Mouse (Mus musculus) thymus, postnatal 10 days (tissue): ENCODE data around the gene Noc2l.

Experiments
- DNase-seq, 2 experiments: peaks; one replicate each; pipeline ENCODE4 v3.0.0; 2021; ENCODE audit warnings: low spot score in 2 of 2

Noc2l gene

GRCm38 (mm10) chr4:156216196-156216595 is 19.6 kb upstream of the Noc2l start:
- DNase-seq = no peak

DNA sequence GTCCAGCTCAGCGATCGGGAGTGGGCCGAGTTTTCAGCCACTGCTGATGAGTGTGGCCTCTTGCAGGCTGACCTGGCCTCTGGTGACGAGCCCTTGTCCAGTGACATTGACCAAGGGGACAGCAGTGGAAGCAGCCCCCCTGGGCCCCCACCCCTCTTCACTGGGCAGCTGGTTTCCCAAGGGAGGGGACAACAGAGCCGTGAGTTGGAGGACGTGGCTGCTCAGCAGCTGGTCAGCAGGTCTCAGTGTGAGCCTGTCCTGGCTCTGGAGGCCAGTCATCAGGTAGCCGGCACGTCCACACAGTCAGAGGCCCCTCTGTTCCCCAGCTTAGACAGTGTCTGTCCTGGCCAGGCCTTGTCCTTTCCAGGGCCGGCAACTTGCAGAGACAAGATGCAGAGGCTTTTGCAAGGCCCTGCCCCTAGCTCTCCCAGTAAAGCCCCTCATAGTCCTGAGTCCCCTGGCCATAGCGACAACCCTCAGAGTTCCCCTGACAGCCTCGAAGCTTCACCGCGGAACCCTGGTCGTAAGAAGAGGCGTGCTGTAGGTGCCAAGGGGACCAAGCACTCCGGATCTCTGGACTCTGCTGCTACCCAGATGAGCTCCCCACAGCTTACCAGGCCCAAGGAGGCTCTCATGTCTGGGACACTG is 18.7 kb upstream of the Noc2l start:
- DNase-seq = no peak

DNA sequence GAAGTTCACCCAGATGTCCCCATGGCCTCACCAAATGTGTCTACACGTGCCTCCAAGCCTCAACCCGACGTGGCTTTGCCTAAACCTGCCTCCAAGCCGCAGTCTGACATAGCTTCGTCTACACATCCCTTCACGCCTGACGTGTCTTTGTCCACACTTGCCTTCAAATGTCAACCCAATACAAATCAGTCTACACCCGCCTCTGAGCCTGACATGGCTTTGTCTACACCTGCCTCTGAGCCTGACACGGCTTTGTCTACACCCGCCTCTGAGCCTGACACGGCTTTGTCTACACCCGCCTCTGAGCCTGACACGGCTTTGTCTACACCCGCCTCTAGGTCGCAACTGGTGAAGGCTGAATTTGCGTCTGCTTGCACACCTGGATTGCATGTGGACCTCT is 18.0 kb upstream of the Noc2l start:
- no peak for DNase-seq

DNA sequence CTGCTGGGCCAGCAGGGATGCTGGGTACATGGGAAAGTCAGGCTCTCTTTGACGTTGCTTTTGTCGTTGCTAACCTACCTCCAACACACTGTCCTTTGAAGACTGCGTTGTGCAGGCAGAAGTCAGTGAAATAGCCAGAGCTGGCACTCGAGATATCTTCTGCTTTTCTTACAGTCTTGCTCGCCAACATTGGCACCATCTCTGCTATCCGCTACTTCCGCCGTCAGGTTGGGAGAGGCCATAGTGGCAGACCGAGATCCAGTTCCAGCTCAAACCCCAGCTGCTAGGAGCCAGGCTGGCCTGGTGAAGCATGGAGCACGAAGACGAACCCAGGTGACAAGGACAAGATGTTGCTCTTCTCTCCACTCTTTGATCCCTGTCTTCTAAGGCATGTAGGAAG is 15.9 kb upstream of the Noc2l start:
- DNase-seq = no peak

DNA sequence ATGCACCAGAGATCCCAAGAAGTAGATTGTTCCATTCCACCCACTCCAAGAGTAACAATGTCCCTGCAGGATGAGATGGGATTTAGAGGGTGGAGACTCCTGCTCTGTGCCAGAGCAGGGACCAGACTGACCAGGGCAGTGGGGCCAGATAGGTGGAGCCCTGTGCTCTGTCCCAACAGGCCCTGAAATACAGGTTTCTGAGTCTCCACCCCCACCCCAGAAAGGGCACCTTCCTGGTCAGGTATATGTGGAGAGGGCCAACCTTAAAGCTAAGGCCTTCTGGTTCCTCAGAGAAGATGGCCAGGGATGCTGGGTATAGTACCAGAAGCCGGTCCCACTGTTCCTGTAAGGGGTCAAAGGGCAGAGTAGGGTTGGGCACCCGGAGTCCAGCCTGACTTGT is 11.5 kb upstream of the Noc2l start:
- DNase-seq = no peak

- no peak for DNase-seq
Observed at GRCm38 (mm10) chr4:156227752-156228392, 7.9 kb upstream of the Noc2l start.

DNA sequence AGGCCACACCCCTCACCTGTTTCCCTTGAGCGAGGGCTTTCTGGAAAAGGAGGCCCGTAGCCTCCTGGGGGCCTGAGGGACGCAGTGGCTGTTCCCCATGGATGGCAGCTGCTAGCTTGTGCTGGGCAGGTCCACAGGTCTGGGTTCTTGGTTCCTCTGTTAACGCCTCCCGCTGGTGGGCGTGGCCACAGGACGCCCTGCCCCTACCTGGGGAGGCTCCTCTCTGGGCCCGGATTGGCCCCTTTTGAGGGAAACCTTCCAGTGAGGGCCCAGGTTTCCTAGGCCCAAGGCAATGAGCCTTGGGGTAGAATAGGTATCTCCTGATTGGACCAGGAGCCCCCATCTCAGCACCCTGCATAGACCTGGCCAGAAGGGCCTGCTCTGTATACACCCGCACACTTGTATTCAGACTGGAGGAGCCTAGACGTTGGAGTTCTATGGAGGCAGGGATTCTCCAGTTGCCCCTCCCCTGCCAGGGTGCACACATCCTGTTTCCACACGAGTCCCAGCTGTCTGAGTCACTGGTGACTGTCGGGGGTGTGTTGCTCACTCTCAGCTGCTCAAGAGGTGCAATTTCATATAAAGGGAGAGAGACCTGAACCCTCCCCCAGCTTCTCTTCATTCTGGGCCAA is 7.3 kb upstream of the Noc2l start:
- no peak for DNase-seq

GRCm38 (mm10) chr4:156234021-156234501 is 1.7 kb upstream of the Noc2l start:
- DNase-seq = peak in 1 of 2 experiments; percentile 32

DNA sequence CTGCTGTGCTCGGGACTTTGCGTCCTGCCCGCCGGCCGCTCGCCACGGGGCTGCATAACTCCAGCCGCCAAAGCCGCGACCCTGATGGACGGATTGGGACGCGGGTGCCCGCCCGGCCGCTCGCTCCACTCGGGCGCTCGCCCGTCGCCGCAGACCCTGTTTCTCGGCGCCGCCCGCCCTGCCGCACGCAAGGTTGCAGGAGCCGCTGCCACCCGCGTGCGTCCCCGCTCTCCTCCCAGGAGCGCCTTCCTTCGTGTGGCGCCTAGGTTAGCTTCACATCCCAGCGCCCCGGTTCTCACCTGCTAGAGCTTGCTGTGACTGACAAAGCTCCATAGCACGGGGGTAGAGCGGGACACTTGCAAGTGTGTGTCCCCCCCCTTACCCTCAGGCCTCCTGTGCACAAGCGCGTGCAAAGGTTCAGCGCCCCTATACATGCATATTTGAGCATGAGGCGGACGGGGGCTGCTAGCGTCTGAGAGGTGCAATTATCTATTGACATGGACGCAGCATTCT is 1.1 kb upstream of the Noc2l start, which contains the start of gene Plekhn1:
Gene Plekhn1, minus strand, starts transcription at position 157 of the 513 bp plus-strand sequence.
- DNase-seq = peak; percentile 55 to 67

DNA sequence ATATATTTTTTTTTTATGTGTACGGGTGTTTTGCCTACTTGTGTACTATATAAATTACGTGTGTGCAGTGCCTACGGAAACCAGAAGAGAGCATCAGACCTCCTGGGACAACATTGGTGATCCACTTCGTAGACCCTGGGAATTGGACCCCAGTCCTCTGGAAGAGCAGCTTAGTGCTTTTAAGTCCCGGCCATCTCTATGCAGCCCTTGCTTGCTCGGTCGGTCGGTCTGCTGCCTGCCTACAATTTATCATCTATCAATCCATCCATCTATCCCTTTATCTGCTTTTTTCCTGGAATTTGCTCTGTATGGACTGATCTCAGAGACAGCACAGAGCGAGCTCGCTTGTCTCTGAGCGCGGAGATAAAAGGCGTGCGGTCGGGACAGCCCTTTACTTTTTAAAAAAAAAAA is 445 bp upstream of the Noc2l start:
- no peak for DNase-seq

GRCm38 (mm10) chr4:156236651-156237447 is 1.0 kb downstream of the Noc2l start:
- DNase-seq = no peak

DNA sequence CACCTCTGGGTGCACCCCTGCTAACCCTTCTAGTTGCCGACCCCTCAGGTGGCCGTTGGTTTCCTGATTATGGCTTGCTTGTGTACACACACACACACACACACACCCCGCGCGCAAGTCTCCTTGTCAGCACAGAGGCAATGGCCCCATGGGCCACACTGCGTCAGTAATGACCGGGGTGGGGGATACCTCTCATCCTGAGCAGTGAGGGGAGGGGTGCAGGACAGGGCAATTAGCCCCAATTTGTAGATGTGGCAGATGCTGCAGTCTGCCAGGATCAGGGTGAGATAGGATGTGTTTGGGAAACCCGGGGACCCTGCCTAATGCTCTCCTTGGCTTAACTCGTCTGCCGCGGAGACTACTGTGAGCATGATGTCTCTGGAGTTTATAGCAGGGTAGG is 13.8 kb downstream of the Noc2l start:
- no peak for DNase-seq

GRCm38 (mm10) chr4:156251081-156251480 is 15.3 kb downstream of the Noc2l start:
- DNase-seq = no peak

GRCm38 (mm10) chr4:156252140-156252539 is 16.3 kb downstream of the Noc2l start:
- no peak for DNase-seq

DNA sequence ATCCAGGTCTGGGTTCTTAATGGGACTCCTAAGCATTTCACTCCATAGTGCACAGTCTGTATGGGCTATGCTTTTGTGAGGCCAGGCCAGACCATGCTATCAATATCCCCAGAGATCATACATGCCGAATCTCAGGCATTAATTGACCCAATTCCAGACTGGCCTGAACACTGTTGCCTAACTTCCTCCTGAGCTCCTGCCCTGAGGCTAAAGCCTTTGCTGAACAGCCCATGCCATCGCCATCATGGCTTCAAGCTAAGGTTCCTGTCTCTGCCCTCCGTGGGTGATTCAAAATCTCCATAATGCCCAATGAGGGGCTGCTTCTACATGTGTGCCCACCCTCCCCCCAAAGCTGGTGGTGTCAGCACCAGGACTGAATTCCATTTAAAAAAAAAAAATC is 16.8 kb downstream of the Noc2l start:
- no peak for DNase-seq

DNA sequence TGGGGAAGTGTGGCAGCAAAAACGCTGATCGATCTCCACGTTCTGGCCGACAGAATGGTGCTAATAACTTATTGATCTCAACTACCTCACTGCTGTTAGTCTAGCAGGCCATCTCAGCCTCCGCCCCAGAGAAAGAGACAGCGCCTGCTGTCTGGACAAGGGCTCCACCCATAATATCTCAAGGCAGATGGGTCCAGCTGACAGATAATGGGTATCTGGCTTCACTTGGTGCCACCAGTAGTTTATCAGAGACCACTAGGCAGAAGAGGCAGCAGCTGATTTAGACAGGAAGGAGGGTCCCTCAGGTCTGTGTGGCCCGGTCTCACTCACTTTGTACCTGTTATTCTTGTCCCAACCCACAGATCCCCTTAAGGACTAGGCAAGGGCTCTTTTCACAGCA is 17.2 kb downstream of the Noc2l start:
- no peak for DNase-seq

GRCm38 (mm10) chr4:156254361-156255077 is 18.7 kb downstream of the Noc2l start:
- DNase-seq = no peak

DNA sequence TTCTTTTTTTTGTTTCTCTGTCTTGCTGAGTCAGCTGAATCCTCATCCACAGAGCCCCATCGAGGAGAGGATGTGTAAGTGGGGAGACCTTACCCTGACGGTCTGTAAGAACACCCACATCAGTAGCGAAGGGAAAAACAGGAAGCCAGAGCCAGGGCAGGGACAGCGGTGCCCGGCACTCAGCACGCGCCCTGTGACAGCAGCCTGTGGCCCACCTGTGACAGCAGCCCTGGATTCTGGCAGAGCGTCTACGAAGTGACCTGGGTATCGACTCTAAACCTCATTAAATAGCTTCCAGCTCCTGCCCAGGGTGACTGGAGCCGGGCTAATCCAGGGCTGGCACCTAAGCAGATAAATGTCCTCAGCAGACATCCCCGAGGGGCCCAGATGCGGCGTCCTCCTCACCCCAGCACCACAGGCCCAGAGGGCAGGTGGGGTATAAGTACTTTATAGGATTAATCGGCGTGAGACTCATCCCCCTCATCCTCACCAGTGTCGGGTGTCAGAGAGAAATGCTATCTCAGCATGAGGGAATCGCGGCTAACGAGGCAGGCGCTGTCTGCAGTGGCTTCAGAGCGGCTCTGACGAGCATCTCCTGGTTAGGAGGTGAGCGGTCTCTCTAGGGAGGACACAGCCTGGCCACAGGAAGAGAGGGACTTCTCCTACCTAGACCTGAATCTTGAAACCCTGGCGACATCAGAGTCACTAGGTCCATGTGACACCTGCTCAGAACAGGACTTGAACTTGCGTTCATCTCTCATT is 19.4 kb downstream of the Noc2l start, which contains the start of gene Samd11:
Gene Samd11, minus strand, starts transcription at position 580 of the 762 bp plus-strand sequence.
- DNase-seq = no peak
